Mouse (Mus musculus): ENCODE data around the gene Prr5.

- no peak for TF ChIP-seq CTCF (IDR thresholded peaks at IDR 0.05; ENCODE audit: low read depth)
- TF ChIP-seq EP300 (optimal IDR thresholded peaks at IDR 0.05): no peak
These were observed 19.9 kb downstream of the Prr5 start for GRCm38 (mm10) chr15:84689356-84689755.
